Comparison of ENCODE assay signal across 7 mouse cellular contexts in genomic region chr5:52741391-52742111, GRCm38 (mm10). TPM values are rescaled to one million over a fixed set of nuclear protein-coding genes. Genes with fewer than 3 reads are reported as not detected.
DNase-seq lines count a peak whose midpoint lies in the region; ATAC-seq and TF ChIP-seq lines count a peak whose summit lies in the region.

Pi4k2b (plus strand) TSS chr5:52741574.

- peak within 1 kb of the TSS; percentile 72 for H3K27ac ChIP-seq in embryonic facial prominence, embryonic 11.5 days (replicated peaks; ENCODE audit: low read depth, low read length)
- peak within 1 kb of the TSS; percentile 24 for H3K27ac ChIP-seq in kidney, adult 2 months (ENCODE audit: insufficient read depth, low read depth, low read length)
- H3K27ac ChIP-seq in limb, embryonic 14.5 days (replicated peaks; ENCODE audit: low read depth, low read length) = peak within 1 kb of the TSS; percentile 86
- no peak within 1 kb of the TSS for H3K27ac ChIP-seq in midbrain, embryonic 16.5 days (ENCODE audit: low read length)
- H3K27ac ChIP-seq in spleen, adult 2 months (ENCODE audit: insufficient read depth, low read length) = peak within 1 kb of the TSS; percentile 6; the same call in 1 of the 2 replicates

- TF ChIP-seq CTCF in kidney, adult 2 months (conservative IDR thresholded peaks at IDR 0.05; ENCODE audit: insufficient read depth, insufficient read length, low read depth, low read length) = no peak
- no peak for TF ChIP-seq CTCF in spleen, adult 2 months (IDR thresholded peaks at IDR 0.05; ENCODE audit: extremely low read depth, insufficient read depth, insufficient read length, insufficient replicate concordance)

- H3K4me3 ChIP-seq in embryonic facial prominence, embryonic 11.5 days (ENCODE audit: low read depth, low read length) = peak within 1 kb of the TSS; percentile 80
- H3K4me3 ChIP-seq in kidney, adult 2 months (ENCODE audit: insufficient read depth, low read depth, low read length) = peak within 1 kb of the TSS; percentile 96
- H3K4me3 ChIP-seq in limb, embryonic 14.5 days (replicated peaks; ENCODE audit: low read length) = peak within 1 kb of the TSS; percentile 58
- peak within 1 kb of the TSS; percentile 77 for H3K4me3 ChIP-seq in midbrain, embryonic 16.5 days (ENCODE audit: low read depth, low read length)
- peak within 1 kb of the TSS; percentile 61 for H3K4me3 ChIP-seq in spleen, adult 2 months (ENCODE audit: extremely low read depth, insufficient read depth, insufficient read length)

- no peaks in the 10 kb centered on the region for H3K27me3 ChIP-seq in embryonic facial prominence, embryonic 11.5 days (ENCODE audit: control insufficient read depth, insufficient read depth, low read length)
- H3K27me3 ChIP-seq in kidney, adult 2 months (replicated peaks; ENCODE audit: control insufficient read depth, insufficient read depth, low read length) = no peaks in the 10 kb centered on the region; the same call in 1 of the 2 replicates
- H3K27me3 ChIP-seq in limb, embryonic 14.5 days (ENCODE audit: control insufficient read depth, insufficient read depth, low read length) = no peaks in the 10 kb centered on the region
- no peaks in the 10 kb centered on the region for H3K27me3 ChIP-seq in midbrain, embryonic 16.5 days (ENCODE audit: control insufficient read depth, insufficient read depth, low read depth, low read length)
- H3K27me3 ChIP-seq in spleen, adult 2 months (ENCODE audit: control insufficient read depth, insufficient read depth, low read length) = no peaks in the 10 kb centered on the region

- H3K9ac ChIP-seq in embryonic facial prominence, embryonic 11.5 days (replicated peaks; ENCODE audit: low read length) = peak within 1 kb of the TSS; percentile 76
- peak within 1 kb of the TSS; percentile 85 for H3K9ac ChIP-seq in limb, embryonic 14.5 days (ENCODE audit: low read depth, low read length, severe bottlenecking)
- H3K9ac ChIP-seq in midbrain, embryonic 16.5 days (ENCODE audit: low read depth, low read length) = peak within 1 kb of the TSS; percentile 71

- no peaks in the 10 kb centered on the region; the same call in 1 of the 2 replicates for H3K4me1 ChIP-seq in embryonic facial prominence, embryonic 11.5 days (ENCODE audit: control insufficient read depth, insufficient read depth, low read length)
- H3K4me1 ChIP-seq in kidney, adult 2 months (ENCODE audit: control insufficient read depth, insufficient read depth, low read length) = peaks cover 6% of the 10 kb centered on the region
- H3K4me1 ChIP-seq in limb, embryonic 14.5 days (ENCODE audit: control insufficient read depth, insufficient read depth, low read length) = peaks cover 8% of the 10 kb centered on the region; the same call in 1 of the 2 replicates
- H3K4me1 ChIP-seq in midbrain, embryonic 16.5 days (ENCODE audit: control insufficient read depth, insufficient read depth, low read length) = peaks cover 6% of the 10 kb centered on the region; the same call in 1 of the 2 replicates
- no peaks in the 10 kb centered on the region; the same call in 1 of the 2 replicates for H3K4me1 ChIP-seq in spleen, adult 2 months (ENCODE audit: control insufficient read depth, insufficient read depth, insufficient read length)

- H3K9me3 ChIP-seq in embryonic facial prominence, embryonic 11.5 days (replicated peaks; ENCODE audit: control insufficient read depth, low read length) = no peaks in the 10 kb centered on the region
- H3K9me3 ChIP-seq in limb, embryonic 14.5 days (ENCODE audit: control insufficient read depth, low read length) = no peaks in the 10 kb centered on the region
- H3K9me3 ChIP-seq in midbrain, embryonic 16.5 days (replicated peaks; ENCODE audit: control insufficient read depth, low read length, poor library complexity, severe bottlenecking) = no peaks in the 10 kb centered on the region

- TF ChIP-seq POLR2A in kidney, adult 2 months (IDR thresholded peaks at IDR 0.05; ENCODE audit: low read depth, low read length) = no peak
- 0 out of 2 replicates have a peak, but pooled peaks have one; percentile 51 for TF ChIP-seq POLR2A in limb, embryonic 14.5 days (IDR thresholded peaks at IDR 0.05; ENCODE audit: borderline replicate concordance, extremely low read depth, insufficient read depth, insufficient read length)
- no peak for TF ChIP-seq POLR2A in spleen, adult 2 months (IDR thresholded peaks at IDR 0.05; ENCODE audit: low read depth, low read length)

- H3K4me2 ChIP-seq in embryonic facial prominence, embryonic 11.5 days (ENCODE audit: low read depth, low read length) = peak within 1 kb of the TSS; percentile 71
- peak within 1 kb of the TSS; percentile 61 for H3K4me2 ChIP-seq in limb, embryonic 14.5 days (replicated peaks; ENCODE audit: low read depth, low read length, severe bottlenecking)
- H3K4me2 ChIP-seq in midbrain, embryonic 16.5 days (ENCODE audit: low read length) = peak within 1 kb of the TSS; percentile 95

- H3K36me3 ChIP-seq in embryonic facial prominence, embryonic 11.5 days (replicated peaks; ENCODE audit: control insufficient read depth, insufficient read depth, low read depth, low read length) = no peaks in the 10 kb centered on the region
- H3K36me3 ChIP-seq in kidney, adult 2 months (ENCODE audit: control insufficient read depth, insufficient read depth, low read length) = no peaks in the 10 kb centered on the region
- no peaks in the 10 kb centered on the region for H3K36me3 ChIP-seq in limb, embryonic 14.5 days (ENCODE audit: control insufficient read depth, insufficient read depth, low read length)
- no peaks in the 10 kb centered on the region for H3K36me3 ChIP-seq in midbrain, embryonic 16.5 days (ENCODE audit: control insufficient read depth, insufficient read depth, low read length)
- no peaks in the 10 kb centered on the region for H3K36me3 ChIP-seq in spleen, adult 2 months (ENCODE audit: control insufficient read depth, insufficient read depth, low read length)

- peak; percentile 93 for DNase-seq in adrenal gland, postnatal 14 days
- DNase-seq in embryonic facial prominence, embryonic 11.5 days (ENCODE audit: low spot score) = peak; percentile 81
- peak; percentile 82 to 83 for DNase-seq in heart, adult 18-20 months
- peak; percentile 86 for DNase-seq in kidney, adult 2 months
- DNase-seq in limb, embryonic 14.5 days (ENCODE audit: low spot score) = peak; percentile 58
- peak; percentile 37 to 81 for DNase-seq in spleen, adult 2 months (ENCODE audit: low read depth in 1 of 2, low spot score in 2 of 2)

- ATAC-seq in embryonic facial prominence, embryonic 11.5 days (replicated peaks; ENCODE audit: insufficient number of reproducible peaks, low FRiP score, low TSS enrichment, low read depth) = peak; percentile 94
- peak; percentile 91 for ATAC-seq in limb, embryonic 14.5 days (ENCODE audit: low FRiP score, low read depth)
- ATAC-seq in midbrain, embryonic 16.5 days = peak; percentile 89

- under 1% methylated on average over 56 of the region's 75 CpGs for WGBS in embryonic facial prominence, embryonic 11.5 days
- under 1% methylated on average over 72 of the region's 75 CpGs for WGBS in kidney, adult 2 months
- WGBS in limb, embryonic 14.5 days = under 1% methylated on average over 33 of the region's 75 CpGs
- under 1% methylated on average over 50 of the region's 75 CpGs for WGBS in midbrain, embryonic 16.5 days
- WGBS in spleen, adult 2 months = under 1% methylated on average over 64 of the region's 75 CpGs

RNA-seq across cellular contexts. Expression of gene Pi4k2b, which starts in this region (rescaled TPM):
- total RNA-seq in adrenal gland, postnatal 14 days (2021) = 10.7 and 12.5 TPM in 2 replicates
- 25.0 and 27.3 TPM in 2 replicates for polyA plus RNA-seq in embryonic facial prominence, embryonic 11.5 days (2014; fragmentation: Nextera tagmentation; extraction: Ambion mirVana)
- total RNA-seq in heart, adult 18-20 months (2021) = 1 to 10 TPM; 1.5 to 2.6 TPM
- polyA plus RNA-seq in kidney, adult 2 months (2012; rRNA removed) = 8.5 and 10.4 TPM in 2 replicates
- polyA plus RNA-seq in limb, embryonic 14.5 days (2012; rRNA removed) = 23.3 and 27.7 TPM in 2 replicates
- polyA plus RNA-seq in limb, embryonic 14.5 days (2014; fragmentation: Nextera tagmentation; extraction: Ambion mirVana) = 21.9 TPM in 2 replicates
- 2.8 and 3.1 TPM in 2 replicates for polyA plus RNA-seq in midbrain, embryonic 16.5 days (2015; fragmentation: Nextera tagmentation; extraction: Ambion mirVana)
- polyA plus RNA-seq in spleen, adult 2 months (2012; rRNA removed) = 4.5 and 9.4 TPM in 2 replicates
